Mouse (Mus musculus) megakaryocyte-erythroid progenitor cell, adult 5-6 weeks (primary cell): ENCODE results near the gene Tenm4. TPM values are rescaled to one million over a fixed set of nuclear protein-coding genes. Genes with fewer than 3 reads are reported as not detected.

Experiments used
- ATAC-seq: replicated peaks from 2 replicates; pipeline ENCODE4 v1.8.0; 2016; ENCODE audit warnings: mild to moderate bottlenecking, inconsistent platforms; ENCODE audit not compliant: severe bottlenecking, poor library complexity, low FRiP score, low TSS enrichment
- total RNA-seq, 2 experiments: library from RNA; stranded (forward) in 1 of 2; stranded (reverse) in 1 of 2; fragments of 200-1000, 215-1000 nt in 1 of 2; fragments of >200 nt in 1 of 2; fragmentation: Nextera tagmentation in 1 of 2; gene quantifications; 2 replicates each; pipeline ENCODE4 v1.2.3; 2014 to 2017

Tenm4 gene
- total RNA-seq, 2 experiments from 2014 or later = 0.14 TPM; not detected in 1

DNA sequence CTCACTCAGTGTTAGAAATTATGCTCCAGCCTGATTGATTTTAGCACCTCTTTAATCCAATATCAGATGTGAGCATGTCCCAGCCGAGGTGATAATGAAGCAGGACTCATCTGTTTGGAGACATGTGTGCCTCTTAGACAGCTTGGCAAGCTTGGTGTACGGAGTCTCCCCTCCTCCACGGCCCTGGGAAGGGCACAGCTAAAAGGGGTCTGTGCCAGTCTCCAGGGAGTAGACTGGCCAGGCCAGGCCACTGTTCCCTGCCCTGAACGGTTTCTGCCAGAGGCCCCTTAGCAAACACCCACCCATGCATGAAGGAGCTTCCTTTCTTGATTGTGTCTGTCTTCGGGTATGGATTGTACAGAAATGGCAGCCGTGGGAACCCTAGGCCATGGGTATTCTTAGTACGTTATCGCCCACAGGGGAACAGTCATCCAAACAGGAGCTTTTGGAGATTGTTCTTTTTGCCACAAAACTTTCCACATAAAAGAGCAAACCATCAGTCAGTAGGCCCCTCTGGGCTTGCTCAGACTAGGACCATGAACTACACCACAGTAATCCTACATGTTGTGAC is 667.3 kb downstream of the Tenm4 start:
- no peak for ATAC-seq

DNA sequence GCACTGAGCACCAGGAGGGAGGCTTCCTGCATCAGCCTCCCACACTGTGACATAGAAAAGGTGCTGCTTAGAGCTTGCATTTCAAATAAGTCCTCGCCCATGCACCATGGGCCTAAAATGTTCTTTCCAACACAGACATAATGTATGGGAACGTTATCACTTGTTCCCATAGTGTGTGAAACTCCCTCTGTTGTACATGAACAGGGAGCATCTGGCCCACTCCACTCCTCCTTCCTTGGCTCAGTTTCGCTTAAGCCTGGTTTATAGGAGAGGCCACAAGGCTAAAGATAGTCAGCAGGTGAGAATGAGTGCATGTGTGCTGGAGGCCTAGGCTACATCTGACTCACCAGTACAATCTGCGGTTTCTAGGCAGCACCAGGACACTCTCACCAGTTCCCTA is 667.9 kb downstream of the Tenm4 start:
- no peak for ATAC-seq

DNA sequence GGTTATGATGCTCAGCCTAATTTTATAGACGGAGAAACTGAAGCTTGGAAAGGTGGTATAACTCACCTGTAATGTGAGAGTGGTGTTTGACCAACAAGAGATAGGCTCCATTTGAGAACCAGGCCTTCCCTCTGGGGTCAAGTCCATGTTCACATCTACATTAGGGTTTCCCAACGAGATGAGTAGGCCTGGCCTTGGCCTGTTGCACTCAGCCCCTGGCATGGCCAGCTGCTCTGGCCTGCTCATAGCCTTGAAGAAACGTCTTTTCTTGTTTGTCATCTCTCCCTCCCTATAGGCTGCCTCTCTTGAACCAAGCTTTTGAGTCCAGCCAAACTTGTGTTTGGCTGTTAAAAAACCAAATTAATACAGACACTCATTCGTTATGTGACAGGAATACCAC is 668.5 kb downstream of the Tenm4 start:
- ATAC-seq = no peak

DNA sequence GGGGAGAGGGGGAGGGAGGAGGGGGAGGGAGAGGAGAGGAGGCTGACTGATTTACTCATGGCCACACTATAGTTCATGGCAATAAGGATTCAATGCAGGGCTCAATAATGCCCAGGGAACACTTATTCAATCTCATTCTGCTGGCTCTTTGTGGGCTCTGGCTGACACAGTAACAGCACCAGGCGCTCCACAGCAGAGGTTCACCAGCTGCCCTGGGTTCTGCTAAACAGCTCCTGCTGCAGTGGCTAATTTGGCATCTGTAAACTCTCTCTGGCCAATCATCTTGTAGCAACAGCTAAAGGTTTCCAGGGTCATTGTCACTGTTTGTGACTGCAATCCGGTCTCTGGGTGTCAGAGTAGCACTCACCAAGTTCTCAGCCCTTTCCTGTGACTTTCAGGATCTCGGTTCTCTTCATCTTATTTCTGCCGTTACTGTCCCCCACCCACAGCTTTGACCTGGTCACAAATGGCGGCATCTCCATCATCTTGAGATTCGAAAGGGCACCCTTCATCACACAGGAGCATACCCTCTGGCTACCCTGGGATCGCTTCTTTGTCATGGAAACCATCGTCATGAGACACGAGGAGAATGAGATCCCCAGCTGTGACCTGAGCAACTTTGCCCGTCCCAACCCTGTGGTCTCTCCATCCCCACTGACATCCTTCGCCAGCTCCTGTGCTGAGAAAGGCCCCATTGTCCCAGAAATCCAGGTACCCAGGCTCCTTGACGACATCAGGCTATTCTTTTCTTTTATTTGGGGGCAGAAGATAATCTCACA is 671.6 kb downstream of the Tenm4 start:
- no peak for ATAC-seq

DNA sequence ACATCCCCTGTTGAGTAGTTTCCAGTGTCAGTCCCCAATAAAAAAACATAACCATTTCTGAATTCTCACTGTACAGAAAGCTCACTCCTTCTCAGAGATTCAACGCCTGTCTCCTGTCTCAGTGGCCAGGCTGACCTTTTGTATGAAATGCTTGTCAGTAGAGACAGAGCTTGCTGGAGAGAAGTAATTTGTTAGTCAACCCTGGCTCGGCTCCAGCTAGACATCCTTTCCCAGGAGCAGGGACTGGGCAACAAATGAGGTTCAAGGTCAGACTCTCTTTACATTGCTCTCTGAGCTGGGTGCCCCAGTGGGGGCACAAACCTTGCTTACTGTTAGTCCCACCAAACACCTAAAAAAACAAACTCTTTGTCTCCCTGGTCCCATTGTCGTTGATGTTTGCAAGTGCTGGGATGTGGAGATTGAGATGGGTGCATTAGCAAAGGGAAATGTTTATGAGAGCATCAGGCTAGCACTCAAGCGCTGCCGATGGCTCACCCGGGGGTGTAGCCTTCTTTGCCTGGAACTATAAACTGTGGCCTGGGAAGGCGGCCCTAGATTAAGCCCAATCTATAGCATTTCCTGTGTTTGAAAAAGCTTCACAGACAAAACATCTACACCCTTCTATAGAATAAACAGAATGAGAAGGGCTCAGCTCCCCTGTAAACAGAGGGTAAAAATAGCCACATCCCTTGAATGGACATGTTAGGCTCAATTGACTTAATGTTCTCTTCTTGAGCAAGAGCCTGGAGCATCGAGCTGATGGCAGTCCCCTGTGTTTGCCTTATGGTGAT is 673.3 kb downstream of the Tenm4 start:
- ATAC-seq = no peak

DNA sequence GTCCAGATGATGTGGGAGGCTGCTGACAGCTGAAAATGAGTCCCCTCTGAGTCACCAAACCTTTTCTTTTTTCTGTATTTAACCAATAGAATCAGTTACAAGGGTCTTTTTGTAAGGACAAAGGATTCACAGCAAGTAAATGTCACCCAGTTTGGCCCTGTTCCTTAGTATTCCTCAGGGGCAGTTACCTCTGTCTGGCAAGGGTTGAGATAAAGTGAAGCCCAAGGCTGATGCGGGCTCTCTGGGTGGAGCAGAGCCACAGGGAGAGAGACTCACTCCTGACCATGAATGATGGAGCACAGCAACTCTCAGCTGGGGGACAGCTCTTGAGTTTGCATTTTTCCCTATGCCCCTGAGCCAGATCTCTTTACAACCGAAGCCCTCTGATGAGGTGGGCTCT is 681.7 kb downstream of the Tenm4 start:
- no peak for ATAC-seq

DNA sequence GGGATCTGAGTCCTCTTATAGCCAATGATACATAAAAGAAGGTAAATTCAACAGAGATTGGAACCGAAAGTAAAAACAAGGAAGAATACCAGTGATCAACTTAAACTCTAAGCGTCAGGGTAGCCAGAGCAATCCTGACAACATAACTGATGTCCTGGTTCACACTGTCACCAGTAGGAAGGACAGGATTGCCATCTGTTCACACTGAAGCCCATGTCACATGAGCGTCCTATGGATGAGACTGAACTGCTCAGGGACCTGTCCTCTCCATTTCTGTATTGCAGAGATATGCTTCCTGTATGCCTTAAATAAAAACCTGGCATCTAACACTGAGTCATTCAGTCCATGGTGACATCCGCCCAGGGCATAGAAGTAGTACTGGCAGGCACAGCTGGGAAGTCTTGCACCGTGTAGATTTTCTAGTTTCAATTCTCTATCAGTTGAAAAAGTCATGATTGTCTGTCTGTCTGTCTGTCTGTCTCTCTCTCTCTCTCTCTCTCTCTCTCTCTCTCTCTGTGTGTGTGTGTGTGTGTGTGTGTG is 684.9 kb downstream of the Tenm4 start:
- ATAC-seq = peak; percentile 59

DNA sequence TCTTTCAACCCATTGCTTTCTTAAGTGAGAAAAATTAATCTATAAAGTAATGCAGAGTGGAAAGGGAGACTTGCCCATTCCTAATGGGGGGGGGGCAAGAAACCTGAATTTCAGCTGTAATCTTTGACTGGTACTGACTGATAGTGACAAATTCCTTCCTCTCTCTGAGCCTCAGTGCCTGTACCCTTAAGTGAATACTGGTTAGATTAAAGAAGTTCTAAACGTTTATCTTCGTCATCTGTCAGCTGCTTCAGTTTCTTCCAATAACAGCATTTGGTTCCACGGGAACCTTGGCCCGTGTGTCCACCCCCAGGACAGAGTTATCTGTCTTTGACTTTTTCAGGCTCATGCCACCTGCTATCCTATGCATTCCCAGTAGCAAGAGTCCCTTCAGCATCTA is 685.5 kb downstream of the Tenm4 start:
- ATAC-seq = peak; percentile 23

DNA sequence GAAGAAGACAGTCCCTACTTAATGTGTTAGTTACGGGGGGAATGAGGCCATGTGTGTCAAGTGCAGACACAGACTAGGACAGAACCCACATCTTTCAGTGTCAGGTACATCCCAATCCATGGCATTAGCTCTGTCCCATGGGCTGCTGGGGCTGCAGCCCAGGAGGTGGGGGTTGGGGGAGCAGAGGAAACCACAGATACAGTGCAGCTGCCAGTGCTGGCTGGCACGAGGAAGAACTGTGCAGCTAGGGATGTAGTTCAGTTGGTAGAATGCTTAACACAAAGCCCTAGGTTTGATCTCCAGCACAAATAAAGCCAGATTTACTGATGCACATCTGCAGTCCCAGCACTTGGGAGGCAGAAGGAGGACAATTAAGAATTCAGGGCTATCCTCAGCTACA is 688.0 kb downstream of the Tenm4 start:
- no peak for ATAC-seq

DNA sequence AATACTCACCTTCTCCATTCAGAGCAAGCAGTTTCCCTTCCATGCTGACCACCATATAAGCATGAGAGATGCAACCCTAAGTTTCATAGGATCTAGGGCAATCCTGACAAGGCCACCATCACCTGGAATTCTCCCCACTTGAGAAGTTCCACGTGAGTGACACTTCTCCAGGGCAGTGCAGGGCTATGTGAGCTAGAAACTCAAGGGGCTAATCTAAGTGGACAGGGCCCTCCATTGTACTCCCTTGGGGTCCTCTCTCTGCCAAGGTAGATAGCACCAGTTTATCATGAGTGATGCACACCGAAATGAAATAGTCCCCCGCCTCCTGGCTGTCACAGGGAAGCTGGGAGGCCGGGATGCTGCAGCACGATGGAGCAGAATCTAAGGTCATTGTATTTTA is 688.6 kb downstream of the Tenm4 start:
- no peak for ATAC-seq

DNA sequence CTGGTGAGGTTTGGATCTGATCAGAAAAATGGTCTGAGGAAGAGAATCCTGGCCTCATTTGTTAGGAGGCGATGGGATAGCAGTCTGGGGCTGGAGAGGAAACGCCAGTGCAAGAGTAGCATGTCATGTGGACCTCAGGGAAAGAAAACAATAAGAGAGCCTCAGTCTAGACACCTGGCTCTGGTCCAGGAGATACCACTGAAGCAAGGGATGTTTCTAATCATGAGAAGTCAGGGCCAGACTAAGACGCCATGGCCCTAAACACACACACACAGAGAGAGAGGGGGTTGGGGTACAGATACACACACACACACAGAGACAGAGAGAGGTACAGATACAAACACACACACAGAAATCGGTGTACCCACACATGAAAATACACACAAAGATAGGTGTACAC is 689.6 kb downstream of the Tenm4 start:
- ATAC-seq = 0 out of 2 replicates have a peak, but pooled peaks have one; percentile 31

DNA sequence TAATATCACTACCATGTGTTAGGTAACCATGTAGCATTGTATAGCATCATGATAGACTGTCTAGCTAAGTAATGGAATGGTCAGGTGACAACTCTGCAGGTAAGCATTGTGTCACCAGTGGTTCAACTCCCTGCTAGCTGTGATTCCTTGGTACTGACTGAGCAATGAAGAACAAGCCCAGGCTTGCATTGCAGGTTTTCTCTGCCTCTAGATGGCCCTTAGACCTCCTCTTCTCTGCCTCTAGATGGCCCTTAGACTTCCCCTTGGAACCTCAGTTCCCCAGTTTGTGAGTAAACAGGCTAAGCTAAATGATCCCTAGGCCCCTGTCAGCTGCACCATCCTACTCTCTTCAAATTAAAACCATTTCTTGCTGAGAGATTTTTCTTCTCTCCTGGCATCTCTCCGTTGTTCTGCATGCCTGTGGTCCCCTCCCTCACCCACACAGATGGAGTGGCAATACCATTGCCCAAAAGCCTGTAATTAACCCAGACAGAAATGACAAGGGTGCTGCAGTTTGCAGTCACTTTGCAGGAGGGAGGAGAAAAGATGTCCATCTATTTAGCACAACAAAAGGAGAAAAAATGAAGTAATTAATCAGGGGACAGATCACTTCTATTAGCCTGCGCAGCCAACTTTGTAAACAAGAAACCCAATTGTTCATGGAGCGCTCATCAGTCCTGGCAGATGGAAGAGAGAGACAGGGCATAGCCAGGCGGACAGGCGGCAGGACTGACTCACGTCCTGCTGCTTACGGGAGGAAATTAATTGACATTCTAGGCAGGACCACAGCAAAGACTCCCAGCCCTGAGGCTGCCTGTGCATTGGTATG is 694.1 kb downstream of the Tenm4 start:
- no peak for ATAC-seq

DNA sequence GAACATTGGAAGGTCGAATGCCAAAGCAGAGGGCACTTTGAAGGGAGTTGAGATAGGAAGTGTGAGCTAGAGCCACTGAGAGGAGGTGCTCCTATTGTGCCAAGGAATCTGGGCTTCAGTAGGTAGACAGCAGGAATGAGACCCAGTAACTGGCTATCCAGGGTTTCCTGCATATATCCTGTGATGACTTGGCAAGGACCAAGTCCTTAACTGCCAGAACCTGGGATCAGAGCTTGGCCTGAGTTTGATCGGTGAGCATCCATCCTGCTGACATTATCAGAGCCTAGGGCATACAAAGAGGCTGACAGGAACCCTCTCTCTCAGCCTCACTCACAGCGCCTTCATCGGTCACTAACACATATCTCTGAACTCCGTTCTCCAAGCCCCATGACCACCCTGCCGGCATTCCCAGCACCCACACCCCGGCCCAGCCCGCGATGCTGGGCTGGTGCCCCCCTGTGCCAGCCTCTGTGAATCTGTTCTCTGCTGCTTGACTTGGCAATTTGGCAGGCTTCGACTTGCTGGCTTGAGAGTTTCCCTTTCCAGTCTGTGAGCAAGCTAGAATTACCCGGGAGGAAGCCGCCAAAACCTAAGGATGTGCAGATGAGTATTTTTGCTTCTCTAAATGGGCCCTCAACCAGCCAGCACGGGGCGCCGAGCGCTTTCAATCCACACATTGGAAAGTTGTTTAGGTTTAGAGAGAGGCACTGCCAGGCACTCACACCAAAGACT is 698.2 kb downstream of the Tenm4 start:
- no peak for ATAC-seq

DNA sequence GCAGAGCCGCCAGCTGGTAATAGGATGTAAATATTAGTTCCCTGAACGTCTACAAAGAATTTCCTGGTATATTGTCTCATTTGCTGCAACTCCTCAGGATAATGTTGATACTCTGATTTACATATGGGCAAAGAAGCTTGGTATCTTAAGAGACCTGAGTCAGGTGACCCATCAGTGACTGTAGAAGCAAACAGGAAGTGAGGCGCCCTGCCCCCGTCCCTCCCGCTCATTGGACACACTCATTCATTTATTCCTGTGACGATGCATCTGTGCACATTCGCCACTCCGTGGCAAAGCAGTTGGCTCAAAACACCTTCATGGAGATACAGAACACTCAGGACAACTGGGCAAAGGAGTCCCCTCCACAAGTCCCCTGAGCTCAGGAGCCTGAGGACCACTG is 699.4 kb downstream of the Tenm4 start:
- no peak for ATAC-seq

DNA sequence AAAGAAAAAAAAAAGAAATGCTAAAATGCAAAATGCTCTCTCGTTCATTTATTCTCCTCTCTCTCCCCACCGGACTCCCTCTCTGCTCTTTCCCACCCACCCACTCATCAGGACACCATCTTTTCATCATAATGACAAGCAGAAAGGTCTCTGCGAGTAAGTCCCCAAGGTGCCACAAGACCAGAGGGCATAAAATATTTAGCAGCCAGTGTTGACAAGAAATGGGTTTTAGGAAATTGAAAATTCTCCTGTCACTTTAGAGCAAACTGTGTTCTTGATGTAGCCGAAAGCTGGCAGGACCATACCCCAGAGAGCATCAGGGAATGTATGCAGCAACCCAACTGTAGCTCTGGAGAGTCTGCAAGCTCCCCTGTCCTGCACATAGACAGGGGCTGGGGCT is 700.0 kb downstream of the Tenm4 start:
- ATAC-seq = no peak

DNA sequence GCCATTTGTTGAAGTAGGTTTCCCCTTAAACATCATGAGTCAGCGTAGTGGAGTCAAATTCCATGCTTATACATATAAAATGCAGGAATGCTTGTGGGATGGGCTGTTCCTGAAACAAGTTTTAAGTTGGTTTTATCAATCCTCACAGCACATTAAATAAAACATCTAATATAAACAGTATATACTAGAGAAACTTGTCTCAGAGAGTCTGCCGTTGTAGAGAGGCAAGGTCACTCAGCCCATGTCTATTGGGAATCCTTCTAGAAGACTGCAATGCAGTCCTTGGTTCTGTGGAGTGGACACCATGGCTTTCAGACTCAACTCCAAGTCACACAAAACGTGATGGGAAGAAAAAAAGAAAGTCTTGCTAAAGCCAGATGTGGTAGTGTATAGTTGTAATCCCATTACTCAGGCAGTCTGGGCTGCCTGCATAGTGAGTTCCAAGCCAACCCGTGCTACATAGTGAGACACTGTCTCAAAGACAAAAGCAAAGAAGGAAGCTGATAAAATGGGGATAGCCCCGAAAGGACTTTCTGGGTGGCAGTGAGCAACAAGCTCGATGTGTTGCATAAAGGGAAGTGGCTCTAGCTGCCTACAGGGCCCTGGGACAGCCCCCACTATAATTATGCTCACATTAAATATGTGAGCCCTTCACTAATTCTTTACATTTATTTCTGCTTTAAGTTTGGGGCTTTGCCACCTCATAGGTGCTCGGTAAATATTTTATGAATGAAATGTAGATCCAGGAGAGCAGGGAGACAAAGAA is 707.6 kb downstream of the Tenm4 start:
- no peak for ATAC-seq

DNA sequence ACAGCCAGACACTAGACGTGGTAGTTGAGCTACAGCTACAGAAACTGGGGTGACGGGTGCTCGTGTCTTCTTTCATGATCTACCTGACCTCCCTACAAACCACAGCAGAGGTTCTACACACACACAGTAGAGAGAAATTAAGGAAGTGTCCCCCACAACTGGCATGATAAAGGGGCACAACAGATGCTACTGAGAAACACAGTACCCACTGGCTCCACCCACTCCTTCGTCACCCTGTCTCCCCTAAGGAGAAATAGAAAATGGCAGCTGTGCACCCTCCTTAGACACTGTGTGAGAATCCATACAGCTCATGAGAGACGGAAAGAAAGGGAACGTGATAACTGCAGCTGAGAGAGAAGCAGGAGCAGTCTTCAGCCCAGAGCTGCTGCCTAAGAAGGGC is 708.5 kb downstream of the Tenm4 start:
- peak; percentile 53; the same call in 1 of the 2 replicates for ATAC-seq
